Mouse (Mus musculus) adrenal gland, adult 8-10 months (tissue): Measurements from ENCODE around the gene Olfr403. TPM values are rescaled to one million over a fixed set of nuclear protein-coding genes. Genes with fewer than 3 reads are reported as not detected.
"Not testable (repeated sequence)": the region's sequence is repeated elsewhere in the genome, so short reads cannot be mapped to it uniquely, and the experiment has no call there.

ENCODE experiments used
- DNase-seq: peaks from one replicate; pipeline ENCODE4 v3.0.0; 2022
- total RNA-seq, 4 experiments: library from RNA; stranded (reverse); gene quantifications; 2 replicates each; pipeline ENCODE4 v1.2.4; 2022

The Olfr403 gene
- total RNA-seq: not detected

- no peak for DNase-seq
Measured at GRCm38 (mm10) chr11:74185949-74186348, at the start of gene Olfr403. Gene Olfr403 (plus strand): TSS chr11:74186249.

- not testable (repeated sequence) for DNase-seq
Measured at GRCm38 (mm10) chr11:74140001-74140400, 46.0 kb upstream of the Olfr403 start.

GRCm38 (mm10) chr11:74145866-74146265 is 40.2 kb upstream of the Olfr403 start:
- no peak for DNase-seq

DNA sequence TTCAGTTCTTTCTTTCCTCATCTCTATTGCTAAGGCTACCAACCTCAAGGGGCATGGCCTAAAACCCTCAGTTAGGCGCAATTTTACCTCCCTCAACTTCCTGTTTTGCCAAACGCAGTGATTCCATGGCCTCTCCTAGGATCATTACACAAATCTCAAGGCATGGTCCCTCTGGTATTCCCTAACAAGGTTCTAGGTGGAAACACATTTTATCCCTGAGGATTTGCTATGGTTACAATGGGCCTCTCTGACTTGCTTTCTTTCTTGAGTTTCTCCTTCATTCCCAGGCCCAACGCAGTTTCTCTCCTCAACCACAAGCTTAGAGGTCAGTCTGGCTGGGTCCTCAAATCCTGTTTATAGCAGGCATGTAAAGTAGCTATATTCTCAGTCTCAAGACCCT is 32.8 kb upstream of the Olfr403 start, which contains the start of gene Olfr402:
Gene Olfr402 (plus strand): TSS at position 301 of the 400 bp plus-strand sequence.
- DNase-seq: no peak

GRCm38 (mm10) chr11:74168771-74169170 is 17.3 kb upstream of the Olfr403 start:
- no peak for DNase-seq

GRCm38 (mm10) chr11:74183168-74183567 is 2.9 kb upstream of the Olfr403 start:
- no peak for DNase-seq

DNA sequence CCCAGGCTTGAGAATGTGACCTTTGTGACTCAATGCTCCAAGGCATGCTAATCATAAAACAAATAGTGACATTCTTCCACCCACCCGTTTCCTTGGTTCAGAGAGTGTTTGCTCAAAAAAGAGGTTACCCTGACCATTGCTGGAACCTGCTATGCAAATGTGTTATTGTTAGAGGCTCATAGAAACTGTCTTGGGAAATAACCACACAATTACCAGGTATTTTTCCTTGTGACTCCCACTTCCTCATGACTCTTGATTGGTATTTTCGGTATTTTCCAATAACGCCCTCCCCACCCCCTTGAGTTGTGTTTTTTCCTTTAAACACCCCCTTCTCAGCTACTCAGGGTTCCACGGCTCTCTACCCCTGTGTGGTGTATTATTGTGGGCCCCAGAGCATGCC is 2.3 kb upstream of the Olfr403 start:
- DNase-seq: no peak

- DNase-seq: no peak
Measured at GRCm38 (mm10) chr11:74211279-74211678, 25.2 kb downstream of the Olfr403 start, which contains the start of gene Olfr43. Gene Olfr43 (minus strand): TSS chr11:74211379.

DNA sequence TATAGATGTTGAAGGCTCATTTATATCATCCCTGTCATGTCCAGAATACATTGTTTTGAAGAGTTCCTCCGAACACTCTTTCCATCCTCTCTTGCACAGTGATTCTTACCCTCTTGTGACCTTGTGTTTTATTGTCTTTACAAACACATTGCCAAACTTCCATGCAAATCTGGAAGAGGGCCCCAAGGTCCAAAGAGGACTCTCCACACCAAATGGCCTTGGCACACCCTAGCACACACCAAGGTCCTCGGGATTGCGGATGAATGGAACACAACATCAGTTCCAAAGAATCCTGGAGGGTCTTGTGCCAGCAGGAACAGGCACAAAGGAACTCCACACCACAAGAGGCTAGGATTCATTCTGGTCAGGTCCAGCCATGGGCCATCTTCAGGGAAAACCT is 55.2 kb downstream of the Olfr403 start:
- peak; percentile 36 for DNase-seq

Other genes starting within 250 kb of the Olfr403 start
- not detected for gene Olfr23, start 249.6 kb upstream of the Olfr403 start, total RNA-seq
- gene Olfr397, start 225.4 kb upstream of the Olfr403 start, total RNA-seq: not detected
- not detected for gene Olfr398, start 195.8 kb upstream of the Olfr403 start, total RNA-seq
- not detected for gene Olfr139, start 129.7 kb upstream of the Olfr403 start, total RNA-seq
- not detected for gene Olfr399, start 129.6 kb upstream of the Olfr403 start, total RNA-seq
- gene Zfp616, start 116.3 kb upstream of the Olfr403 start, total RNA-seq: not detected
- not detected for gene Olfr401, start 72.5 kb upstream of the Olfr403 start, total RNA-seq
- not detected for gene Olfr402, start 32.7 kb upstream of the Olfr403 start, total RNA-seq
- not detected for gene Olfr43, start 25.1 kb downstream of the Olfr403 start, total RNA-seq
- not detected for gene Olfr406, start 73.6 kb downstream of the Olfr403 start, total RNA-seq
- not detected for gene Olfr59, start 97.5 kb downstream of the Olfr403 start, total RNA-seq
- gene Olfr410, start 151.8 kb downstream of the Olfr403 start, total RNA-seq: not detected
- not detected for gene Olfr411, start 166.4 kb downstream of the Olfr403 start, total RNA-seq
- gene Olfr412, start 175.8 kb downstream of the Olfr403 start, total RNA-seq: not detected